Mouse (Mus musculus) lung, adult 2 months (tissue): ENCODE data around the gene Smg9.

Experiments
- CTCF ChIP-seq: fragments of 200-500 bp; IDR thresholded peaks from 2 replicates; pipeline ENCODE4 v1.5.1; 2011; ENCODE audit warnings: mild to moderate bottlenecking, low read length, control low read depth; ENCODE audit not compliant: insufficient read depth
- POLR2A ChIP-seq: fragments of 200-500 bp; IDR thresholded peaks from 2 replicates; pipeline ENCODE4 v1.6.1; 2011; ENCODE audit warnings: low read depth, mild to moderate bottlenecking, control low read depth, low read length, borderline replicate concordance; ENCODE audit errors: extremely low read depth

DNA sequence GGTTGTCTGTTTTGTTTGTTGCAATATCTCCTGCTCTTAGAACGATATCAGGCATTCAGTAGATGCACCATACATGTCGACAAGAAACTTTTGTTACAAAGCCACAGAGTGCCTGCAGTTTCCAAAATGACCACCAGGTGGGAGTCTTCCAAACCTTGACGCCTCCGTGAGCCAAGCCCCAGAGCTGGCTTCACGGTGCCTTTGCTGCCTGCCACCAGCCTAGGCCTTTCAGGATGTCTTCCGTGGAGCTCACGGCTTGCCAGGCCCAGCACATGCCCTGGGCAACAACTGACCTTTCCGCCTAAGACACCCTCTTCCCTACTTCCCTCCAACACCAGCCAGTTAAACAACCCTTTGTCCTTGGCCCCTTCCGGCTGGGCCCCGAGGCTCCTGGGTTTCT is 34.6 kb upstream of the Smg9 start:
- peak; percentile 84 for TF ChIP-seq CTCF
- TF ChIP-seq POLR2A, result no peak
